Mouse (Mus musculus) E14TG2a.4 (cell line): Measurements from ENCODE around the gene Carnmt1.

Experiments used
- CTCF ChIP-seq: conservative IDR thresholded peaks from 2 replicates; pipeline ENCODE4 v1.5.1; 2014; ENCODE audit warnings: low read length
- NANOG ChIP-seq: IDR thresholded peaks from 2 replicates; pipeline ENCODE4 v1.6.1; 2014; ENCODE audit warnings: borderline replicate concordance, low read length, mixed read lengths
- POU5F1 ChIP-seq: IDR thresholded peaks from 2 replicates; pipeline ENCODE4 v1.6.1; 2014; ENCODE audit warnings: low read length, borderline replicate concordance

GRCm38 (mm10) chr19:18710903-18711302 lies 40.3 kb downstream of the Carnmt1 start:
- TF ChIP-seq NANOG (peak; percentile 96), CTCF (no peak), POU5F1 (no peak)
